Mouse (Mus musculus) gastrocnemius, postnatal 36 days (tissue): ENCODE measurements around the gene Ddx20. TPM values are rescaled to one million over a fixed set of nuclear protein-coding genes. Genes with fewer than 3 reads are reported as not detected.
A peak's percentile ranks its signal among the peaks of the same experiment; 100 is the strongest.

Source experiments
- DNase-seq, 2 experiments: peaks; one replicate each; pipeline ENCODE4 v3.0.0; 2022
- intact Hi-C: fragments of 180-260 bp; cut with DNase I; formaldehyde crosslinking; loops from one replicate; pipeline ENCODE4 v1.15.1; 2025
- total RNA-seq, 2 experiments: library from RNA; stranded (reverse); gene quantifications; 2 replicates each; pipeline ENCODE4 v1.2.3; 2021

The Ddx20 gene
- total RNA-seq, 2 experiments from 2014 or later, result 8.7 to 9.6 TPM

- DNase-seq, result no peak
- intact Hi-C loops, result loop anchor here (2.0 kb wide), 1 partner anchor 223 kb away; no protein-coding TSS in a partner anchor
These were observed 11.4 kb downstream of the Ddx20 start for GRCm38 (mm10) chr3:105675932-105676331.

GRCm38 (mm10) chr3:105674595-105675218 lies 12.7 kb downstream of the Ddx20 start:
- DNase-seq, result peak in 1 of 2 experiments; percentile 21

GRCm38 (mm10) chr3:105670801-105671200 lies 16.6 kb downstream of the Ddx20 start:
- intact Hi-C loops, result loop anchor here (5.0 kb wide), 1 partner anchor 872 kb away; no protein-coding TSS in a partner anchor
- no peak for DNase-seq

More at GRCm38 (mm10) chr3:105674595-105675218, 12.7 kb downstream of the Ddx20 start:
- intact Hi-C loops, result loop anchor here (2.0 to 5.0 kb wide), 2 partner anchors 224 to 868 kb away; no protein-coding TSS in a partner anchor

GRCm38 (mm10) chr3:105669776-105670175 lies 17.6 kb downstream of the Ddx20 start:
- intact Hi-C loops, result loop anchor here (5.0 kb wide), 1 partner anchor 873 kb away; no protein-coding TSS in a partner anchor
- DNase-seq, result no peak

GRCm38 (mm10) chr3:105668161-105668560 lies 19.2 kb downstream of the Ddx20 start:
- intact Hi-C loops, result no loop called here
- DNase-seq, result no peak

GRCm38 (mm10) chr3:105666996-105667523 lies 20.3 kb downstream of the Ddx20 start:
- intact Hi-C loops, result no loop called here
- no peak for DNase-seq

GRCm38 (mm10) chr3:105665105-105665765 lies 22.1 kb downstream of the Ddx20 start:
- intact Hi-C loops, result no loop called here
- DNase-seq, result no peak

- DNase-seq, result no peak
- intact Hi-C loops, result no loop called here
These were observed 24.3 kb downstream of the Ddx20 start for GRCm38 (mm10) chr3:105663043-105663442.

- DNase-seq, result no peak
- intact Hi-C loops, result no loop called here
These were observed 26.8 kb downstream of the Ddx20 start for GRCm38 (mm10) chr3:105660530-105660929.

GRCm38 (mm10) chr3:105655031-105655585 lies 32.3 kb downstream of the Ddx20 start:
- DNase-seq, result peak; percentile 17 to 33
- intact Hi-C loops, result no loop called here

GRCm38 (mm10) chr3:105653544-105654380 lies 33.6 kb downstream of the Ddx20 start:
- DNase-seq, result no peak
- intact Hi-C loops, result no loop called here

- no peak for DNase-seq
- intact Hi-C loops, result no loop called here
These were observed 38.3 kb downstream of the Ddx20 start for GRCm38 (mm10) chr3:105648889-105649567.

- intact Hi-C loops, result no loop called here
These were observed 43.8 kb downstream of the Ddx20 start for GRCm38 (mm10) chr3:105643566-105643965.

GRCm38 (mm10) chr3:105642186-105642585 lies 45.2 kb downstream of the Ddx20 start:
- intact Hi-C loops, result no loop called here

More at GRCm38 (mm10) chr3:105643566-105643965, 43.8 kb downstream of the Ddx20 start:
- DNase-seq, result no peak

GRCm38 (mm10) chr3:105633021-105633420 lies 54.4 kb downstream of the Ddx20 start:
- no peak for DNase-seq
- intact Hi-C loops, result no loop called here

More at GRCm38 (mm10) chr3:105642186-105642585, 45.2 kb downstream of the Ddx20 start:
- no peak for DNase-seq

GRCm38 (mm10) chr3:105632296-105632695 lies 55.1 kb downstream of the Ddx20 start:
- no peak for DNase-seq
- intact Hi-C loops, result no loop called here
